Mouse (Mus musculus): ENCODE results near the gene Gfra1. TPM values are rescaled to one million over a fixed set of nuclear protein-coding genes. Genes with fewer than 3 reads are reported as not detected.

Gfra1 gene
- total RNA-seq (2014; rRNA removed): 59.8 and 63.9 TPM in 2 replicates
- 31.4 and 32.3 TPM in 2 replicates for polyA plus RNA-seq (2015; fragmentation: Nextera tagmentation; extraction: Ambion mirVana)

- Histone ChIP-seq H3K27me3 (ENCODE audit: insufficient read depth, low read length) (no peaks in the 10 kb centered on the region; the same call in 1 of the 2 replicates), H3K9me3 (ENCODE audit: low read length) (no peaks in the 10 kb centered on the region), H3K9ac (replicated peaks; ENCODE audit: low read length) (peak within 1 kb of the TSS; percentile 39), H3K36me3 (ENCODE audit: insufficient read depth, low read length) (no peaks in the 10 kb centered on the region), H3K4me2 (ENCODE audit: low read depth, low read length) (peak within 1 kb of the TSS; percentile 58), H3K4me1 (ENCODE audit: insufficient read depth, low read length) (0 out of 2 replicates have a peak, but pooled peaks cover 5% of the 10 kb centered on the region), H3K27ac (peak within 1 kb of the TSS; percentile 49), H3K4me3 (ENCODE audit: low read length) (peak within 1 kb of the TSS; percentile 38)
- DNase-seq (ENCODE audit: low spot score) (peak; percentile 83), ATAC-seq (peak; percentile 70)
- TF ChIP-seq CTCF (IDR thresholded peaks at IDR 0.05; ENCODE audit: low read depth): peak; percentile 66
- WGBS: 1% methylated on average over 31 of the region's 31 CpGs
Measured at GRCm38 (mm10) chr19:58455496-58456061, at the start of gene Gfra1. TSS of gene Gfra1 (minus strand) at chr19:58455909.

GRCm38 (mm10) chr19:58500049-58500448 lies 44.3 kb upstream of the Gfra1 start:
- Histone ChIP-seq H3K4me2 (ENCODE audit: low read depth, low read length) (no peak overlapping the region), H3K36me3 (ENCODE audit: insufficient read depth, low read length) (no peaks in the 10 kb centered on the region), H3K4me1 (ENCODE audit: insufficient read depth, low read length) (0 out of 2 replicates have a peak, but pooled peaks cover 4% of the 10 kb centered on the region), H3K9ac (replicated peaks; ENCODE audit: low read length) (no peak overlapping the region), H3K27ac (no peak overlapping the region), H3K9me3 (ENCODE audit: low read length) (no peaks in the 10 kb centered on the region), H3K4me3 (ENCODE audit: low read length) (no peak overlapping the region), H3K27me3 (ENCODE audit: insufficient read depth, low read length) (no peaks in the 10 kb centered on the region)
- ATAC-seq (0 out of 2 replicates have a peak, but pooled peaks have one; percentile 4), DNase-seq (ENCODE audit: low spot score) (peak; percentile 75)
- 67% methylated on average over 2 of the region's 2 CpGs for WGBS
- TF ChIP-seq CTCF (IDR thresholded peaks at IDR 0.05; ENCODE audit: low read depth): no peak

- ATAC-seq (no peak), DNase-seq (ENCODE audit: low spot score) (no peak)
- Histone ChIP-seq H3K4me1 (ENCODE audit: insufficient read depth, low read length) (0 out of 2 replicates have a peak, but pooled peaks cover 4% of the 10 kb centered on the region), H3K9me3 (ENCODE audit: low read length) (no peaks in the 10 kb centered on the region), H3K36me3 (ENCODE audit: insufficient read depth, low read length) (no peaks in the 10 kb centered on the region), H3K27ac (no peak overlapping the region), H3K27me3 (ENCODE audit: insufficient read depth, low read length) (no peaks in the 10 kb centered on the region), H3K4me2 (ENCODE audit: low read depth, low read length) (no peak overlapping the region), H3K9ac (replicated peaks; ENCODE audit: low read length) (no peak overlapping the region), H3K4me3 (ENCODE audit: low read length) (no peak overlapping the region)
- 42% methylated on average over 3 of the region's 3 CpGs for WGBS
- no peak for TF ChIP-seq CTCF (IDR thresholded peaks at IDR 0.05; ENCODE audit: low read depth)
Measured at GRCm38 (mm10) chr19:58499420-58499966, 43.8 kb upstream of the Gfra1 start.

DNA sequence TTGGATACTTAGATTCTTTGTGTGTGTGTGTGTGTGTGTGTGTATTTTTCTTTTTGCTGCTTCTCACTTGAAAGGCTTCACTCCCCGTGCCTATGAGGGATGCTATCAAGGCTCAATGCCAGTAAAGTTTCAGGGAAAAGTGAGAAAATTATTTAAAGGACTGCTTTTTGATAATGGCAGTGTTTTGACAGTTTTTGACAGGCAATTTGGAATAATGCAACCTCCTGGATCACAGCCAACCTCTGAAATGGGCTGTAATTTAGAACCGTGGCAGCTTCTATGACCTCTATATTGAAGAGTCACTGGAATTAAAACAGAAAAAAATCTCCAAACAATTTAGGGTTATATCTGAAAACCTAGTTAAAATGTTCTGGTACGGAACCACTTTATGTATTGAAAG lies 41.4 kb upstream of the Gfra1 start:
- no peak for ATAC-seq
- Histone ChIP-seq H3K4me3 (ENCODE audit: low read length) (no peak overlapping the region), H3K4me1 (ENCODE audit: insufficient read depth, low read length) (0 out of 2 replicates have a peak, but pooled peaks cover 4% of the 10 kb centered on the region), H3K9me3 (ENCODE audit: low read length) (no peaks in the 10 kb centered on the region), H3K27me3 (ENCODE audit: insufficient read depth, low read length) (no peaks in the 10 kb centered on the region), H3K9ac (replicated peaks; ENCODE audit: low read length) (no peak overlapping the region), H3K36me3 (ENCODE audit: insufficient read depth, low read length) (no peaks in the 10 kb centered on the region), H3K4me2 (ENCODE audit: low read depth, low read length) (no peak overlapping the region), H3K27ac (no peak overlapping the region)
- no peak for TF ChIP-seq CTCF (IDR thresholded peaks at IDR 0.05; ENCODE audit: low read depth)
- 45% methylated on average over 3 of the region's 3 CpGs for WGBS
- DNase-seq (ENCODE audit: low spot score): no peak

- Histone ChIP-seq H3K9ac (replicated peaks; ENCODE audit: low read length) (no peak overlapping the region), H3K4me1 (ENCODE audit: insufficient read depth, low read length) (no peaks in the 10 kb centered on the region), H3K36me3 (ENCODE audit: insufficient read depth, low read length) (no peaks in the 10 kb centered on the region), H3K9me3 (ENCODE audit: low read length) (no peaks in the 10 kb centered on the region), H3K27me3 (ENCODE audit: insufficient read depth, low read length) (no peaks in the 10 kb centered on the region), H3K4me3 (ENCODE audit: low read length) (no peak overlapping the region), H3K27ac (no peak overlapping the region), H3K4me2 (ENCODE audit: low read depth, low read length) (no peak overlapping the region)
- DNase-seq (ENCODE audit: low spot score) (no peak), ATAC-seq (no peak)
- TF ChIP-seq CTCF (IDR thresholded peaks at IDR 0.05; ENCODE audit: low read depth): no peak
- WGBS: 63% methylated on average over 2 of the region's 2 CpGs
Measured at GRCm38 (mm10) chr19:58486686-58487085, 31.0 kb upstream of the Gfra1 start.

- DNase-seq (ENCODE audit: low spot score): no peak
- 78% methylated on average over 9 of the region's 9 CpGs for WGBS
- no peaks in the 10 kb centered on the region for H3K36me3 ChIP-seq (ENCODE audit: insufficient read depth, low read length)
Measured at GRCm38 (mm10) chr19:58482373-58482977, 26.8 kb upstream of the Gfra1 start.

More at GRCm38 (mm10) chr19:58482373-58482977, 26.8 kb upstream of the Gfra1 start:
- Histone ChIP-seq H3K27ac (no peak overlapping the region), H3K9ac (replicated peaks; ENCODE audit: low read length) (no peak overlapping the region), H3K9me3 (ENCODE audit: low read length) (no peaks in the 10 kb centered on the region), H3K27me3 (ENCODE audit: insufficient read depth, low read length) (no peaks in the 10 kb centered on the region), H3K4me2 (ENCODE audit: low read depth, low read length) (no peak overlapping the region), H3K4me1 (ENCODE audit: insufficient read depth, low read length) (no peaks in the 10 kb centered on the region), H3K4me3 (ENCODE audit: low read length) (no peak overlapping the region)
- TF ChIP-seq CTCF (IDR thresholded peaks at IDR 0.05; ENCODE audit: low read depth): no peak
- no peak for ATAC-seq
